Mouse (Mus musculus) limb, embryonic 14.5 days (tissue): Measurements from ENCODE around the gene Susd6. TPM values are rescaled to one million over a fixed set of nuclear protein-coding genes. Genes with fewer than 3 reads are reported as not detected.

Experiments used
- ATAC-seq: fragments of 200-750 bp; cut with Nextera tagmentation; 2 replicates; pipeline ENCODE4 v1.8.0; 2017; ENCODE audit warnings: low read depth, moderate number of reproducible peaks, moderate TSS enrichment; ENCODE audit not compliant: low FRiP score
- DNase-seq: peaks from one replicate; pipeline ENCODE4 v3.0.0-alpha.2; 2015; ENCODE audit warnings: low spot score
- H3K27ac ChIP-seq: fragments of 300-500 bp; sonication (generic); replicated peaks from 2 replicates; pipeline ENCODE4 v1.5.1; 2014; ENCODE audit warnings: low read depth, mild to moderate bottlenecking, low read length, moderate library complexity, mixed read lengths
- H3K27me3 ChIP-seq: fragments of 300-500 bp; sonication (generic); 2 replicates; pipeline ENCODE4 v1.6.1; 2014; ENCODE audit warnings: low read length, mixed read lengths; ENCODE audit not compliant: control insufficient read depth, insufficient read depth
- H3K36me3 ChIP-seq: fragments of 300-500 bp; sonication (generic); 2 replicates; pipeline ENCODE4 v1.6.1; 2014; ENCODE audit warnings: mild to moderate bottlenecking, low read length, moderate library complexity, mixed read lengths; ENCODE audit not compliant: control insufficient read depth, insufficient read depth
- H3K4me1 ChIP-seq: fragments of 300-500 bp; sonication (generic); 2 replicates; pipeline ENCODE4 v1.6.1; 2014; ENCODE audit warnings: antibody characterized with exemption, low read length, mixed read lengths; ENCODE audit not compliant: control insufficient read depth, insufficient read depth
- H3K4me2 ChIP-seq: fragments of 300-500 bp; sonication (generic); replicated peaks from 2 replicates; pipeline ENCODE4 v1.6.1; 2014; ENCODE audit warnings: low read depth, mild to moderate bottlenecking, low read length, moderate library complexity; ENCODE audit not compliant: severe bottlenecking
- H3K4me3 ChIP-seq: fragments of 300-500 bp; sonication (generic); replicated peaks from 2 replicates; pipeline ENCODE4 v1.5.1; 2014; ENCODE audit warnings: low read length
- H3K9ac ChIP-seq: fragments of 300-500 bp; sonication (generic); 2 replicates; pipeline ENCODE4 v1.6.1; 2014; ENCODE audit warnings: mild to moderate bottlenecking, low read depth, low read length, moderate library complexity; ENCODE audit not compliant: severe bottlenecking
- H3K9me3 ChIP-seq: fragments of 300-500 bp; sonication (generic); 2 replicates; pipeline ENCODE4 v1.6.1; 2016; ENCODE audit warnings: low read length; ENCODE audit not compliant: control insufficient read depth
- POLR2A ChIP-seq: fragments of 200-500 bp; IDR thresholded peaks from 2 replicates; pipeline ENCODE4 v1.8.0; 2012; ENCODE audit warnings: inconsistent platforms, mild to moderate bottlenecking, moderate library complexity, borderline replicate concordance; ENCODE audit not compliant: insufficient read depth, insufficient read length; ENCODE audit errors: extremely low read depth
- WGBS: fragments of 180-500 bp; shearing (Covaris S2); extraction: QIAGEN DNeasy Blood & Tissue Kit; methylation state at CpG from one replicate; pipeline ENCODE4 v1.1.7; 2014; 5-methylcytosine and 5-hydroxymethylcytosine counted together
- polyA plus RNA-seq, 2 experiments: library from polyadenylated mRNA; depleted of rRNA in 1 of 2; stranded (reverse) in 1 of 2; unstranded in 1 of 2; fragments of >200 nt; fragmentation: Nextera tagmentation in 1 of 2; extraction: Ambion mirVana in 1 of 2; gene quantifications; 2 replicates each; pipeline versions ENCODE4 v1.2.1 to v1.2.3; 2012 to 2014

Susd6 gene
- polyA plus RNA-seq, 2 experiments: 22.3 to 28.6 TPM

GRCm38 (mm10) chr12:80779760-80780159, 10.6 kb upstream of the Susd6 start:
- 89% methylated on average over 4 of the region's 4 CpGs for WGBS
- no peak for ATAC-seq

GRCm38 (mm10) chr12:80782190-80782589, 8.1 kb upstream of the Susd6 start:
- H3K36me3 ChIP-seq: no peaks in the 10 kb centered on the region
- 81% methylated on average over 3 of the region's 3 CpGs for WGBS
- H3K4me1 ChIP-seq: no peaks in the 10 kb centered on the region
- TF ChIP-seq POLR2A: no peak
- no peak overlapping the region for H3K4me2 ChIP-seq
- no peaks in the 10 kb centered on the region for H3K9me3 ChIP-seq
- H3K4me3 ChIP-seq: no peak overlapping the region
- DNase-seq: no peak
- H3K27ac ChIP-seq: no peak overlapping the region
- H3K9ac ChIP-seq: no peak overlapping the region
- no peak for ATAC-seq
- H3K27me3 ChIP-seq: no peaks in the 10 kb centered on the region

More at GRCm38 (mm10) chr12:80779760-80780159, 10.6 kb upstream of the Susd6 start:
- Histone ChIP-seq H3K4me1 (no peaks in the 10 kb centered on the region), H3K9me3 (no peaks in the 10 kb centered on the region), H3K36me3 (no peaks in the 10 kb centered on the region), H3K9ac (no peak overlapping the region), H3K4me2 (no peak overlapping the region), H3K27ac (no peak overlapping the region), H3K27me3 (no peaks in the 10 kb centered on the region), H3K4me3 (no peak overlapping the region)
- DNase-seq: no peak
- no peak for TF ChIP-seq POLR2A

GRCm38 (mm10) chr12:80782892-80783291, 7.4 kb upstream of the Susd6 start:
- H3K4me2 ChIP-seq: no peak overlapping the region
- no peaks in the 10 kb centered on the region for H3K9me3 ChIP-seq
- ATAC-seq (no peak), DNase-seq (no peak)
- H3K27ac ChIP-seq: no peak overlapping the region
- 45% methylated on average over 3 of the region's 3 CpGs for WGBS
- H3K4me3 ChIP-seq: no peak overlapping the region
- no peaks in the 10 kb centered on the region for H3K36me3 ChIP-seq
- H3K27me3 ChIP-seq: no peaks in the 10 kb centered on the region
- no peaks in the 10 kb centered on the region for H3K4me1 ChIP-seq
- no peak overlapping the region for H3K9ac ChIP-seq
- no peak for TF ChIP-seq POLR2A

GRCm38 (mm10) chr12:80783889-80784288, 6.4 kb upstream of the Susd6 start:
- no peaks in the 10 kb centered on the region for H3K9me3 ChIP-seq
- no peaks in the 10 kb centered on the region for H3K4me1 ChIP-seq
- H3K9ac ChIP-seq: no peak overlapping the region
- 57% methylated on average over 1 of the region's 1 CpGs for WGBS
- no peaks in the 10 kb centered on the region for H3K27me3 ChIP-seq
- DNase-seq (no peak), ATAC-seq (no peak)
- TF ChIP-seq POLR2A: no peak
- H3K36me3 ChIP-seq: no peaks in the 10 kb centered on the region
- no peak overlapping the region for H3K4me3 ChIP-seq
- no peak overlapping the region for H3K27ac ChIP-seq
- no peak overlapping the region for H3K4me2 ChIP-seq

DNA sequence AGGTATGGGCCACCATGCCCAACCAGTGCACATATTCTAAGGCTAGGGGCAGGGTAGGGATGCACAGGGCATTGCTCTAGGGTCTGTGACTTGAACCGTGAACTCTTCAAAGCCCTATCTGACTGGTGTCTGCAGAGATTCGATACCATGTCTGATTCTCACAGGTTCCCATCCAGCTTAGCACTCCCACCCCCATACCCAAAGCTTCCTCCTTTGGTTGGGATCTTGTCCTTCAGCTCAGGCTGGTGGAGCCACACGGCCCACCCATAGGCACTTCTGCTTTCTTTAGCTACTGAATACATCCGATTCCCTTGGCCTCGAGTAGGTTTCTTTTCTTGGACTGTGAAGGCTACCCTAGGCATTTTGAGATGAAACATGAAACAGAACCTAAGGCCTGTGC, 5.3 kb upstream of the Susd6 start:
- 85% methylated on average over 5 of the region's 5 CpGs for WGBS
- H3K27me3 ChIP-seq: no peaks in the 10 kb centered on the region
- no peak overlapping the region for H3K4me2 ChIP-seq
- no peak overlapping the region for H3K9ac ChIP-seq
- H3K36me3 ChIP-seq: no peaks in the 10 kb centered on the region
- no peak for TF ChIP-seq POLR2A
- H3K27ac ChIP-seq: no peak overlapping the region
- DNase-seq: no peak
- H3K9me3 ChIP-seq: no peaks in the 10 kb centered on the region
- H3K4me1 ChIP-seq: peaks cover 4% of the 10 kb centered on the region
- ATAC-seq: no peak
- H3K4me3 ChIP-seq: no peak overlapping the region

DNA sequence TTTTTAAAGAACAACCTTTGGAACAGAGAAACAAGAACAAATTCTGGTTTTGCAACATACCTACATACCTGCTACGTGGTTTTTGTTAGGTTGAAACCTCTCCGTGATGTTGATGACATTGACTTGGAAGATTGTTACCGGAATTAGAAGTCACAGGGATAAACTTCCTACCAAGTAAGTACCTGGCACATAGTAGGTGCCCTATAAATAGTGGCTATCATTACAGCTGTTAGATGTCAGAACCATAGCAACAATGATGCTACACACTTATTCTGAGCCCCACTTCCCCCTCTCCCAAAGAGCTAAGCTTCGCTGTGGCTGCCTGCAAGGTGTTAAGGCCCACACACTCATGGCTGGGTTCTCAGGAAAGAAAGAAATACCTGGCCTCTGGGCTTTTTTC, 4.7 kb upstream of the Susd6 start:
- no peak for TF ChIP-seq POLR2A
- H3K4me3 ChIP-seq: no peak overlapping the region
- peaks cover 4% of the 10 kb centered on the region for H3K4me1 ChIP-seq
- H3K27ac ChIP-seq: no peak overlapping the region
- H3K9me3 ChIP-seq: no peaks in the 10 kb centered on the region
- no peak overlapping the region for H3K9ac ChIP-seq
- no peaks in the 10 kb centered on the region for H3K27me3 ChIP-seq
- H3K36me3 ChIP-seq: no peaks in the 10 kb centered on the region
- DNase-seq (no peak), ATAC-seq (no peak)
- 82% methylated on average over 4 of the region's 4 CpGs for WGBS
- no peak overlapping the region for H3K4me2 ChIP-seq
